Mouse (Mus musculus) limb, embryonic 13.5 days (tissue): Measurements from ENCODE around the gene Naa20. TPM values are rescaled to one million over a fixed set of nuclear protein-coding genes. Genes with fewer than 3 reads are reported as not detected.
A peak's percentile ranks its signal among the peaks of the same experiment; 100 is the strongest.

Source experiments
- ATAC-seq: fragments of 200-750 bp; cut with Nextera tagmentation; 2 replicates; pipeline ENCODE4 v1.8.0; 2017; ENCODE audit warnings: low read depth, moderate number of reproducible peaks, moderate TSS enrichment; ENCODE audit not compliant: low FRiP score
- H3K27ac ChIP-seq: fragments of 300-500 bp; sonication (generic); 2 replicates; pipeline ENCODE4 v1.5.1; 2015; ENCODE audit warnings: inconsistent platforms, mild to moderate bottlenecking, moderate library complexity
- H3K27me3 ChIP-seq: fragments of 300-500 bp; sonication (generic); 2 replicates; pipeline ENCODE4 v1.6.1; 2015; ENCODE audit warnings: mild to moderate bottlenecking, inconsistent platforms
- H3K36me3 ChIP-seq: fragments of 300-500 bp; sonication (generic); 2 replicates; pipeline ENCODE4 v1.6.1; 2015; ENCODE audit warnings: inconsistent platforms, mild to moderate bottlenecking, moderate library complexity
- H3K4me1 ChIP-seq: fragments of 300-500 bp; sonication (generic); 2 replicates; pipeline ENCODE4 v1.6.1; 2015; ENCODE audit warnings: inconsistent platforms
- H3K4me2 ChIP-seq: fragments of 300-500 bp; sonication (generic); replicated peaks from 2 replicates; pipeline ENCODE4 v1.6.1; 2015; ENCODE audit warnings: inconsistent platforms, mild to moderate bottlenecking, moderate library complexity
- H3K4me3 ChIP-seq: fragments of 300-500 bp; sonication (generic); 2 replicates; pipeline ENCODE4 v1.5.1; 2015; ENCODE audit warnings: moderate library complexity, mild to moderate bottlenecking, inconsistent platforms
- H3K9ac ChIP-seq: fragments of 300-500 bp; sonication (generic); 2 replicates; pipeline ENCODE4 v1.6.1; 2015; ENCODE audit warnings: mild to moderate bottlenecking, inconsistent platforms
- H3K9me3 ChIP-seq: fragments of 300-500 bp; sonication (generic); 2 replicates; pipeline ENCODE4 v1.6.1; 2016; ENCODE audit warnings: inconsistent platforms
- WGBS: fragments of 180-500 bp; shearing (Covaris S2); methylation state at CpG from one replicate; pipeline ENCODE4 v1.1.7; 2015; 5-methylcytosine and 5-hydroxymethylcytosine counted together
- polyA plus RNA-seq: library from polyadenylated mRNA; unstranded; fragments of >200 nt; fragmentation: Nextera tagmentation; extraction: Ambion mirVana; gene quantifications from 2 replicates; pipeline ENCODE4 v1.2.1, GENCODE M21; 2015

Gene Naa20
- polyA plus RNA-seq = 163 and 165 TPM in 2 replicates

GRCm38 (mm10) chr2:145901861-145902260, at the start of gene Naa20:
Gene Naa20, plus strand, starts transcription at chr2:145902099.
- peak within 1 kb of the TSS; percentile 99 for H3K4me3 ChIP-seq
- peak within 1 kb of the TSS; percentile 78 for H3K4me2 ChIP-seq
- no peaks in the 10 kb centered on the region for H3K9me3 ChIP-seq
- ATAC-seq = no peak
- 83% methylated on average over 6 of the region's 6 CpGs for WGBS
- peaks cover 5% of the 10 kb centered on the region for H3K36me3 ChIP-seq
- peaks cover 19% of the 10 kb centered on the region for H3K4me1 ChIP-seq
- H3K27me3 ChIP-seq = no peaks in the 10 kb centered on the region
- no peak within 1 kb of the TSS for H3K9ac ChIP-seq
- no peak within 1 kb of the TSS for H3K27ac ChIP-seq

GRCm38 (mm10) chr2:145855831-145856230, 46.1 kb upstream of the Naa20 start:
- Histone ChIP-seq H3K4me3 (no peak overlapping the region), H3K4me1 (peaks cover 59% of the 10 kb centered on the region), H3K9ac (no peak overlapping the region), H3K36me3 (peaks cover 10% of the 10 kb centered on the region; the same call in 1 of the 2 replicates), H3K9me3 (no peaks in the 10 kb centered on the region), H3K4me2 (no peak overlapping the region), H3K27ac (no peak overlapping the region), H3K27me3 (no peaks in the 10 kb centered on the region)
- 84% methylated on average over 9 of the region's 9 CpGs for WGBS
- ATAC-seq = no peak

GRCm38 (mm10) chr2:145857864-145858263, 44.0 kb upstream of the Naa20 start:
- Histone ChIP-seq H3K9ac (no peak overlapping the region), H3K36me3 (0 out of 2 replicates have a peak, but pooled peaks cover 3% of the 10 kb centered on the region), H3K4me2 (no peak overlapping the region), H3K27me3 (no peaks in the 10 kb centered on the region), H3K9me3 (no peaks in the 10 kb centered on the region), H3K4me3 (no peak overlapping the region), H3K27ac (no peak overlapping the region), H3K4me1 (peaks cover 59% of the 10 kb centered on the region)
- no peak for ATAC-seq
- 74% methylated on average over 8 of the region's 8 CpGs for WGBS

GRCm38 (mm10) chr2:145859442-145859931, 42.4 kb upstream of the Naa20 start:
- 12% methylated on average over 7 of the region's 7 CpGs for WGBS
- peak; percentile 79 for ATAC-seq

GRCm38 (mm10) chr2:145859932-145860801, 41.7 kb upstream of the Naa20 start:
- Histone ChIP-seq H3K36me3 (peaks cover 5% of the 10 kb centered on the region; the same call in 1 of the 2 replicates), H3K4me2 (peak overlapping the region; percentile 85), H3K4me3 (peak overlapping the region; percentile 70), H3K9me3 (no peaks in the 10 kb centered on the region), H3K27ac (peak overlapping the region; percentile 99), H3K27me3 (no peaks in the 10 kb centered on the region), H3K9ac (peak overlapping the region; percentile 80), H3K4me1 (peaks cover 72% of the 10 kb centered on the region)
- WGBS = 2% methylated on average over 40 of the region's 40 CpGs
- ATAC-seq = peak; percentile 88

More at GRCm38 (mm10) chr2:145859442-145859931, 42.4 kb upstream of the Naa20 start:
- Histone ChIP-seq H3K9ac (no peak overlapping the region), H3K27ac (peak overlapping the region; percentile 99), H3K4me2 (peak overlapping the region; percentile 85), H3K4me1 (peaks cover 74% of the 10 kb centered on the region), H3K4me3 (peak overlapping the region; percentile 70), H3K36me3 (peaks cover 4% of the 10 kb centered on the region; the same call in 1 of the 2 replicates), H3K9me3 (no peaks in the 10 kb centered on the region), H3K27me3 (no peaks in the 10 kb centered on the region)

- H3K4me3 ChIP-seq = peak overlapping the region; percentile 70
- H3K36me3 ChIP-seq = peaks cover 16% of the 10 kb centered on the region
- no peaks in the 10 kb centered on the region for H3K27me3 ChIP-seq
- peak overlapping the region; percentile 99 for H3K27ac ChIP-seq
- no peak for ATAC-seq
- peaks cover 63% of the 10 kb centered on the region for H3K4me1 ChIP-seq
- peak overlapping the region; percentile 85 for H3K4me2 ChIP-seq
- H3K9ac ChIP-seq = peak overlapping the region; percentile 80
- peaks cover 3% of the 10 kb centered on the region; the same call in 1 of the 2 replicates for H3K9me3 ChIP-seq
- 31% methylated on average over 8 of the region's 8 CpGs for WGBS
Measured at GRCm38 (mm10) chr2:145861193-145862123, 40.4 kb upstream of the Naa20 start.

GRCm38 (mm10) chr2:145862206-145862817, 39.6 kb upstream of the Naa20 start:
- Histone ChIP-seq H3K27ac (peak overlapping the region; percentile 99), H3K27me3 (no peaks in the 10 kb centered on the region), H3K4me2 (peak overlapping the region; percentile 85), H3K9ac (peak overlapping the region; percentile 80), H3K9me3 (peaks cover 11% of the 10 kb centered on the region; the same call in 1 of the 2 replicates), H3K4me1 (peaks cover 54% of the 10 kb centered on the region), H3K36me3 (peaks cover 25% of the 10 kb centered on the region), H3K4me3 (peak overlapping the region; percentile 70)
- 31% methylated on average over 10 of the region's 10 CpGs for WGBS
- no peak for ATAC-seq

- no peak for ATAC-seq
- Histone ChIP-seq H3K4me1 (peaks cover 29% of the 10 kb centered on the region), H3K36me3 (peaks cover 54% of the 10 kb centered on the region), H3K27ac (no peak overlapping the region), H3K4me3 (no peak overlapping the region), H3K9me3 (peaks cover 11% of the 10 kb centered on the region; the same call in 1 of the 2 replicates), H3K4me2 (no peak overlapping the region), H3K27me3 (no peaks in the 10 kb centered on the region), H3K9ac (no peak overlapping the region)
- WGBS = 82% methylated on average over 3 of the region's 3 CpGs
Measured at GRCm38 (mm10) chr2:145865344-145865743, 36.6 kb upstream of the Naa20 start.

GRCm38 (mm10) chr2:145866238-145866637, 35.7 kb upstream of the Naa20 start:
- H3K27ac ChIP-seq = no peak overlapping the region
- peaks cover 54% of the 10 kb centered on the region for H3K36me3 ChIP-seq
- peaks cover 26% of the 10 kb centered on the region for H3K4me1 ChIP-seq
- no peaks in the 10 kb centered on the region for H3K27me3 ChIP-seq
- H3K4me3 ChIP-seq = no peak overlapping the region
- WGBS = 83% methylated on average over 3 of the region's 3 CpGs
- no peak overlapping the region for H3K9ac ChIP-seq
- H3K4me2 ChIP-seq = no peak overlapping the region
- peaks cover 11% of the 10 kb centered on the region; the same call in 1 of the 2 replicates for H3K9me3 ChIP-seq
- no peak for ATAC-seq

GRCm38 (mm10) chr2:145866695-145867449, 35.0 kb upstream of the Naa20 start:
- Histone ChIP-seq H3K9ac (no peak overlapping the region), H3K4me1 (peaks cover 22% of the 10 kb centered on the region), H3K9me3 (peaks cover 11% of the 10 kb centered on the region; the same call in 1 of the 2 replicates), H3K27ac (no peak overlapping the region), H3K4me3 (no peak overlapping the region), H3K36me3 (peaks cover 54% of the 10 kb centered on the region), H3K27me3 (no peaks in the 10 kb centered on the region), H3K4me2 (no peak overlapping the region)
- WGBS = 95% methylated on average over 11 of the region's 11 CpGs
- no peak for ATAC-seq

GRCm38 (mm10) chr2:145871308-145871707, 30.6 kb upstream of the Naa20 start:
- Histone ChIP-seq H3K27ac (no peak overlapping the region), H3K36me3 (peaks cover 49% of the 10 kb centered on the region), H3K9me3 (peaks cover 10% of the 10 kb centered on the region; the same call in 1 of the 2 replicates), H3K4me3 (no peak overlapping the region), H3K4me2 (no peak overlapping the region), H3K4me1 (no peaks in the 10 kb centered on the region), H3K9ac (no peak overlapping the region), H3K27me3 (no peaks in the 10 kb centered on the region)
- no peak for ATAC-seq
- WGBS = 71% methylated on average over 4 of the region's 4 CpGs
